Mouse (Mus musculus): ENCODE data around the gene Gm21897.

- no peak for TF ChIP-seq POLR2A (IDR thresholded peaks at IDR 0.05; ENCODE audit: low read depth, low read length)
- TF ChIP-seq CTCF (IDR thresholded peaks at IDR 0.05; ENCODE audit: borderline replicate concordance, insufficient read depth, low read length) = no peak
These were observed 32.1 kb downstream of the Gm21897 start for GRCm38 (mm10) chr16:15349381-15349780.

All from embryonic fibroblast, embryonic 13.5 days (primary cell).